Mouse (Mus musculus) right cerebral cortex, postnatal 10 days (tissue): ENCODE measurements around the gene Olfr315.
"Not testable (repeated sequence)": the region's sequence is repeated elsewhere in the genome, so short reads cannot be mapped to it uniquely, and the experiment has no call there.

Source experiments
- DNase-seq, 2 experiments: peaks; one replicate each; pipeline ENCODE4 v3.0.0; 2021; ENCODE audit warnings: low spot score in 2 of 2

Olfr315 gene

DNA sequence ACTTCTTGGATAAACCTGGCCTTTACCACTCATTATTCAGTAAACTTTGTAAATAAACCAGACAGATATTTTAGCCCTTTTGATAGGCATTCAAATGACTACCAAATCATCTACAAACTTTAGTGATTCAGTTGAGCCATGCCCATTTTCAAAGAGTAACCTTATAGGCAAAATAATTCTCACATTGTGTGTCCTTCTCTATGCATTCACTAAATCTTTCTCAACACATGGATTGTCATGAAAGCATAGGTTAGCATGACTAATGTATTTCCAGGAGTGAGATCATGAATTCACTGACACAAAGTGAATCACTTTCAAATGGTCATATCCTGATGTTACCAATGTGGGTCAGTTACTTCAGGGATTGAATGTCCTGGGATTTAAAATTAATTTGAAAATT lies at the start of gene Olfr315:
TSS of gene Olfr315 (plus strand) at position 301 of the 400 bp plus-strand sequence.
- no peak for DNase-seq

DNA sequence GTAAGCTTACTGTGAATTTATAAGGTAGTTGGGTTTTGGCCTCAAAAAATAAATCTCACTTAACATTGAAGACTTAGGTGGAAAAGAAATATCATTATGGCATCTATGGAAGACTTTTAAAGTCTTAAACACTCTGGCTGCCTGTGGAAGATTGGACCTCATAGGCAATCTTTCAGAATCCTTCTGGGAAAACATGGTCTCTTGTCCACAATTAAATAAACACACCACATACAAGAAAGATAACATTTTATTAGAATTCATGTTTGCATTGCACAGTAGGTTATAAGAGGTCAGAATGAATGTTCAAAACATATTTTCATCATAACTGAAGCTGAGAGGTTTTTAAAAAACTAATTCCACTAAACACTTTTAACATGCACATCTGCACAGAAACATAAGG lies 49.1 kb upstream of the Olfr315 start, which contains the start of gene Olfr318:
TSS of gene Olfr318 (minus strand) at position 101 of the 400 bp plus-strand sequence.
- no peak for DNase-seq

DNA sequence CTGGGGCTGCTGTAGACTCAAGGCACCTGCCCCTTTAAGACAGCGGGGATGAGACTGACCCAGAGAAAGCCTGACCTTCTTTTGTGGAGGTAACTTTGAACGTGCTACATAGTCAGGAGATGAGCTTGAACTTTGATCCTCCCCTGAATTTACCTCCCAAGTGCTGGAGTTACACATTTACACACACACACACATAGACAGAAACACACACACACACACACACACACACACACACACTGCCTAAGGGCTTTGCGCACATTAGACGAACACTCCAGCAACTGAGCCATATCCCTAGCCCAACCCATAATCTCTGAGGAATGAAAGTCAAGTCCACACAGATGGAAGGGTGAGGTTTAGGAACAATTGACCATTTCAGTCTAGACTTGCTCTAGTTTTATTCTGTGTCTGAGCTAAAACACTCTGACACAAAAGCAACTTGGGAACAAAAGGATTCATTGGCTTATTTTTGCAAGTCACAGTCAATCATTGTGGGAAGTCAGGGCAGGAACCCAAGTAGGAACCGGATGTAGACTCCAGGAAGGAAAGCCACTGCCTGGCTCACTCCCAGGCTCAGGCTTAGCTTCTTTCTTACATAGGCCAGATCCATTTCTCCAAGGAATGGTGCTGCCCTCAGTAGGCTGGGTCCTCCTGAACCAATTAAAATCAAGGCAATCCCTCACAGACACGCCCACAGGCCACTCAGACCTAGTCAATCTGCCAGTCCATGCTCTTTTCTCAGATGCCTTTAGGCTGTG lies 44.9 kb upstream of the Olfr315 start:
- DNase-seq: not testable (repeated sequence)

DNA sequence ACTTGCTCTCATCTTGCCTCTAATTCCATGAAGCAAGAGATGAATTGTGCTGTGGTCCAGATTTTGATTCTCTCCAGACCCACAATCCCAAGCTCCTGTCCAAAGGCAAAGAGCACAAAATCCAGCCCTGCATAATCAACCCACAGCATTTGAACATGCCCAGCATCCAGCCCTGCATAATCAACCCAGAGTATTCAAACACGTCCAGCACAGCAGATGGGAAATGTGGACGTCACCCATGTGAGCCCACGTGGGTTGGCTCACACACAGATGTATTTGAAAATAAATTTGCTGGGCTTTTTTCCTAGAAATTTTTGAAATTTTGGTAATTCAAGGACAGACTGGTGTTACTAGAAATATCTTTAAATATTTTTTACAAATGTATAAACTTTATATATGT lies 39.6 kb upstream of the Olfr315 start:
- peak; percentile 73 to 85 for DNase-seq

DNA sequence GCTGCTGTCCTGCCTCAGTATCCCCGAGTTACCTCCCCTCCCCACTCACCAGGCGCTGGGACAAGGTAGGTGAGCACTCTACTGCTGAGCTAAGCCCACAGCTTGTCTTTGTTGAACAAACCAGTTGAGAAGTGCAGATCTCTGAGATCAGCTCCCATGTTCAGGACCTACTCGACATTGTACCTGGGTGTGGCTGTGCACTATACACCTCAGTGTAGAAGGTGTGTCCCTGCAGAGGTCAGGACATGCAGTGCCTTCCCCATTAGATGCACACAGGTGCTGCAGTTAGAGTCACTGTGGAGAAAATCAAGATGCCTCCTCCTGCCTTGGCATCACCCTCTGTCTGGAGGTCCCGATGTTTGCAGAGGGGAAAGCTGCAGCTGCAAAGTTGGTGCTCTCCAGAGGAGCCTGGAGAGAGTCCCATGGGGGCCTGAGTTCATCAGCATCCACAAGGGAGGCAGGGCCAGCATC lies 34.2 kb upstream of the Olfr315 start, which contains the start of gene Olfr317:
TSS of gene Olfr317 (minus strand) at position 421 of the 471 bp plus-strand sequence.
- DNase-seq: no peak

DNA sequence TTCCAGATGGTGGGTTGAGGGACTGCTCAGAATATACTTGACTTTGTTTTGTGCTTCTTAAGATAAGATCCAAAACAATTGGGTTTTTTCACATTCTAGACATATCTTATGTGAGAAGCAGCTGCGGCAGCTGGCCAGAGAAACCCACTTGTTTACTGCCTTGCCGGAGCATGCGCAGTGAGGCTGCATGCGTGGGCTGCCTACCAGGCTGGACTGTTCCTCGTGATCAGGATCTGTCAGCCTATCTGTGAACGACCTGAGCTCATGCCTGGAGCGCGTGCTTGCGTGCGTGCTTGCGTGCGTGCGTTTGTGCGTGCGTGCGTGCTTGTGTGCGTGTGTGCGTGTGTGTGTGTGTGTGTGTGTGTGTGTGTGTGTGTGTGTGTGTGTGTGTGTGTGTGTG lies 21.9 kb upstream of the Olfr315 start:
- peak; percentile 48 to 63 for DNase-seq

DNA sequence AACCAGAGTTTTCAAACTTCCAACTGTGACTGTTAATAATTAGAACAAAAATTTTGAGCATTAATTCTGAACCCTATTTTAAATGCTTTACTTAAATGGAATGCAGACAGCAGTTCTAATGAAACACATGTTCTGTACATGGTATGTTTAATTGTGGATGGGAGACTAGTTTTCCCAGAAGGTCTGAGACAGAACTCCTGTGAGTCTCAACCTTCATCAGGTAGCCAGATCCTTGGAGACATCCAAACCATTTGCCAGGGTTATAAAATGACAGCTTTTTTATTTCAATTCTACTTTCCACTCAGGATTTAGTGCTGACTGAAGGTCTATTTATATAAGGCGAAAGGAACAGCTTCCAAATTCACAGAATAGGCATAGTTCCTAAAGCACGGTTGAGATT lies 20.6 kb upstream of the Olfr315 start, which contains the start of gene Olfr316:
TSS of gene Olfr316 (plus strand) at position 301 of the 400 bp plus-strand sequence.
- no peak for DNase-seq

DNA sequence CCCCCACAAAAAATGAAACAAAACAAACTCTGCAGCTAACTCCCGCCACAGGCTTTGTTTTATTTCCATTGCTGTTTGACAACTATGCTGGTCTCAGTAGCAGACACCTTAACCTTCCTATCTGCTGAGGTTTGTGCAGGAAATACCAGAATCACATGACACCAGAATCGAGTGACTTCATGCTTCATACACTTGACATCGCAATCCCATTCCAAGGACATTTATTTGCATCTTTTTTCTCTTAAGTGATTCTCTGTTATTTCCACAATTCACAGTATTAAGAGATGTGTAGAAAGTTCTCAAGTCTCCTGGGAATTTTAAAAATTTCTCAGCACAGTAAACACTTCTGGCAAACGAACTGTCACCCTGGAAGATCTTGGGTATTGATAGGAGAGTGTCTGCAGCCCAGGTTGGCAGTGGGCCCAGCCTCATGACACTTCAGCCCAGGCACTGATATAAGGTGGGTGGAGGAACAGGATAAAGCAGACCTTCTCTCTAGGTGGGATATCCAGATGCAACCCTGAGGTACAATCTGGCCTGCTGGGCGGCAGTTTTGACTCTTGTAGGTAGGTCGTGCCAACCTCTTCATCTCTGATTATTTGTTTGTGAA lies 9.6 kb downstream of the Olfr315 start, which contains the start of gene Olfr314:
TSS of gene Olfr314 (plus strand) at position 473 of the 610 bp plus-strand sequence.
- DNase-seq: no peak

DNA sequence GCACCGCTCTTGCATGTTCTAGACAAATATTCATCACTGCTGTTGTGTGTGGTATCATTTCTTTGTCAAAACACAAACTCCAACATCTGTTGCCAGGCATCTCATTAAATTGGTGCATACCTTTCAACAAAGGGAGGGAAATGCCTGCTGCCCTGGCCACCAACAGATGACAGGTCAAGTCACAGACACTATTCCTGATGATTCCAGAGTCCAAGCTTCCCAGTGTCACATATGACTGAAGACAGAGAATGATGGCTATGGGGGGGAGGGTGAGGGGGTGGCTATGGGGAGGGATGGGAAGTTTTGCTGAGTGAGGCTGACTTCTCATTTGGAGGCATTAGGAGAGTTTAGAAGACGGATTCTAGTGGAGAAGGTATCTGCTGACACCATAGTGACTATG lies 11.2 kb downstream of the Olfr315 start:
- no peak for DNase-seq

DNA sequence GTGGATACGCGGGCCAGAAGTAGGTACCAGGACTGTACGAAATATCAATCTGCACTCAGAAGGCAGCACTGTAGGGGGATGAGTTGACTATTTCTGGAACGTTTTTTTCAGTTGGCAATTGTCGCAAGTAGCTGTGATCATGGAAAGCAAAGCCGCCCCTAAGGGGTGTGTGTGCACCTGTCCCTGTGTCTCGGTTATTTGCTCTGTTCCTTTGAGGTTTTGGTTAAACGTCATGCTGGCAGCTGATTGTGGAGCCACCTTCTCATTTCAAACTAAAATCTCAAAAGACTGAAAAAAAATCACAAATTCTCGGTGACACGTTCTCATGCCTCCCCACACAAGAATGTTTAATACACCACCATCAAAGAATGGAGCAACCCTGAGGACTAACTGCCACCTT lies 14.7 kb downstream of the Olfr315 start:
- no peak for DNase-seq

DNA sequence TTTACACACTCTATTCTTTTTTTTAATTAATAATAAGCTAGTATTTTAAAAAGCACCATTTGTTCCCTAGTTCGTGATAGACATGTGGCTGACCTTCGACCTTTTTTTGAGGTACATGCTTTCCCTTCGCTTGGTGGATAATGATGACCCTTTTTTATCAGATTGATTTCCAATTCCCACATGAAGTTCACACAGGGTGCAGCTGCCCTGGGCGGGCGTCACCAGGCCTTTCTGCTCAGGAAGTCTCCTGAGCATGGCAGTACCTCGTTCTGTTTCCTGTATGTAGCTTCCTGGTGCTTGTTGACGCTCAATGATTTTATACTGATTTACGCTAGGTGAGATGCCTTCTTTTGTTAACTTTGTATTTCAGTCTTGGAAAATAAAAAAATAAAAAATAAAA lies 15.4 kb downstream of the Olfr315 start:
- DNase-seq: no peak

DNA sequence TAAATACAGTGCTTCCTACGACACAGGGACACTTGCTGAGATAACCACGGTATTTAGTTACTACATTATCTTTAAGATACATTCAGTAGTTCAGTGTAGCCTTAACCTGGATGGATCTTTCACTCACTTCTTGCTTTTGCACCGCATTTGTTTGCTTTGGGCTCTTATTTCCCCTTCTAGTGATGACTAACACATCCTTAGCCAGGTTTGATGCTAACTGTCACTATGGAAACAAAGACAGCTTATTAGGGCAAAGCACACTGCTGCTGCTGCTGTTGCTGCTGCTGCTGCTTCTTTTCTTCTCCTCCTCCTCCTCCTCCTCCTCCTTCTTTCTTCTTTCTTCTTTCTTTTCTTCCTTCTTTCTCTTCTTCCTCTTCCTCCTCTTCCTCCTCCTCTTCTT lies 16.5 kb downstream of the Olfr315 start:
- DNase-seq: no peak

DNA sequence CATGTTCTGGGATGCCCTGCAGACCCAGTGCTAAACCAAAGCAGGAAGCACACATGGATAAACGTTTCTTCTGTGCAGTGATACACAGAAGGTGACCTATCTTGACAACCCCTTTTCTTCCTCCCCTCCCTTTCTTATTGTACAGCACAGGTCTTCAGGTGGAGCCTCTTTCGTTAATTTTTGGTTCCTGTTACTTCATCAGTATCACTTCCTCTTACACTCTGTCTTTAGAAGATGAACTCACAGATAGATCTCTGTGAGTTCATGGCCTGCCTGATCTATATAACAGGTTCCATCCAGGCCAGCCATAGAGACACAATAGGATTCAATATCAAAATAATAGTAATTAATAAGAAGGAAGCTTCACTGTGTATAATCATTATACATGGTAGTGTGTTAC lies 17.1 kb downstream of the Olfr315 start:
- DNase-seq: no peak

DNA sequence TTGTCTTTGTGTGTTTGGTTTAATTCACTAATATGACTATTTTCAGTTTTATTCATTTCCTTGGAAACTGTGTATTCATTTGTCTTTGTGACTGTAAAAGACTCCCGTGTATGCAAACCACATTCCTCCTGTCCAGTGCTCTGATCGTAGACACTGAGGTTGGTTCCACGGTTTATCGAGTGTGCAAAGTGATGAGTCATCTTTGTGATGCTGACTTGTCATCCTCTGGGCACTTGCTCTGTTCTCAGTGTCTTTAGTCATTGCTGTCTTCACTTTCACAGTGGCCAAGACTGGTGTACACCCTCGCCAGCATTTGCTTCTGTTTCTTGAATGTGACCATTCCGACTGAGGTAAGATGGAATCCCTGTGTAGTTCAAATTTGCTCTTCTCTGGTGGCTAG lies 17.7 kb downstream of the Olfr315 start:
- DNase-seq: no peak

DNA sequence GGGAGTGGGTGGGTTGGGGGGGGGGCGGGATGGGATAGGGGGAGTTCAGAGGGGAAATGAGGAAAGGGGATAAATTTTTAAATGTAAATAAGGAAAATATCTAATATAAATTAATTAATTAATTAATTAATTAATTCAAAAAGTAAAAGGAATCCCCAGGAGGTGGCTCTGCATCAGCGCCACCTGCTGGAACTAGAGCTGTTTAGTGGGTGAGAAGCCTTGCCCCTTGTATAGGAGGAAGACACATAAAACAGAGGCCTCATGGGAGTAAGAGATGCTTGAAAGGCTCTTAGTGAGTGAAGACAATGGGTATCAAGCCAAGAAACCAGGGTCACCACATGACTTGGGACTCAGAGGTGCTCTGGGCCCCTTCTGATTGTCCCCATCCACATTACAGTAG lies 22.9 kb downstream of the Olfr315 start:
- no peak for DNase-seq

DNA sequence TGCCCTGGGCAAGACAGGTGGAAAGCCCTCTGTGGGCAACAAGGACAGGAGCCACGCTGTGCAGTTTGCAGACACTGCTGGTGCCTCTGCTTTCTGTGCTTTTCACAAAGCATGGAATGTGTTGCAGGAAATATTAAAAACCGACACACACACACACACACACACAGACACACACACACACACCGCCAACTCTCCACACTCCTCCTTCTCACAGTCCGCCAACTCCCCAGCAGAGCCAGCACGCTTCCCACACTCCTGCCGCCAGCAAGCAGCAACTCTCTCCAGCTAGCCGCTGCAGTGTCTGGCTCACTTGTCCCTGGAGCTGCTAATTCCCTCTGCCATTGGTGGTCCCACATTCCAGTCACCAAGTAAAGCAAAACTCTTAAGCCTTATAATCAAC lies 23.9 kb downstream of the Olfr315 start:
- DNase-seq: peak; percentile 76 to 81

DNA sequence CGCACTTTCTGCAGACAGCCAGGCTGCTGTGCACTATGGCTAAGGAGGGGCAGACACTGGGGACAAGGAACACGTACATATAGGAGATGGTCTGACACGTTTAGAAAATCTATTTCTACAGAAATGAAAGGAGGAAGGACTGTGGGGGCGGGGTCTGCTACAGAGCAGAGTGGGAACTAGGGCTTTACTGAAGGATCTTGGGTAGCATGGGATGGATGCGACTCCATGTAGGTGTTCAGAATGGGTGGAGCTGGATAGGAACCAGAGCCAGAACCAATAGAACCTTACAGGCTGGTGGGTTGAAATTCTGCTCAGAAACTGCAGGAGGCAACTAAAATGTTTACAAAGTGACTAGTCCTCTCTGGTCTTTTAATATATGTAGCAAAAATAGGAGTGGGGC lies 26.8 kb downstream of the Olfr315 start:
- no peak for DNase-seq

DNA sequence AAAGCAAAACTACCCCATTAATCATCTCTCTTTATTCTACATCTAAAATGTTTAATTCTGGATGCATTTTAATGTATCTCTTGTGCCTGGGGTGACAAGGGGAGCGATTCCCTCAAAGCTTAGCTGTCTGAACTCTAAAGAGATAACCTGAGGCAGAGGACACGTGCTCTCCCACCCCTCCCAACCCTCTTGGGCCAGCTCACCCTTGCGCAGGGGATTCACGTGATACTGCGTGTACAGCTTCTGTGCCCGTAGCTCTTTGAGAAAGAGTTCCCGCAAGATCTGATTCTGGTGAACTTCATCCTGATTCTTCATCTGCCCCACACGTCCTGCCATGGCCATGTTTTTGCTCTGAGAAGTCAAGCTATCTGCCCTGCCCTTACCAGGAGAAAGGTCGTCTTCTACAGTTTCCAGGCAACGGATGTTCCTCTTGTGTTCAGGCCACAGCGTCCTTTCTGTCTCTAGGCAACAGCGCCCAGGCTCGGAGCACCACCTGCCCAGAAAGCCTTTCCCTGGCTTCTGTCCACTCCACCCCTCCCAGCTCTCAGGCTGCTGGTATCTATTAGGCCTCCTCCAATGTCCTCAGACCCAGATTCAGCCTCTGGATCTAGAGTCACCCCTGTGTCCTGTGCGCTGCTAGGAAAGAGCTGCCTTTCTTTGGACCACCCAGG lies 28.7 kb downstream of the Olfr315 start, which contains the start of gene Fam183b:
TSS of gene Fam183b (minus strand) at position 403 of the 671 bp plus-strand sequence.
- DNase-seq: peak; percentile 58 to 61

DNA sequence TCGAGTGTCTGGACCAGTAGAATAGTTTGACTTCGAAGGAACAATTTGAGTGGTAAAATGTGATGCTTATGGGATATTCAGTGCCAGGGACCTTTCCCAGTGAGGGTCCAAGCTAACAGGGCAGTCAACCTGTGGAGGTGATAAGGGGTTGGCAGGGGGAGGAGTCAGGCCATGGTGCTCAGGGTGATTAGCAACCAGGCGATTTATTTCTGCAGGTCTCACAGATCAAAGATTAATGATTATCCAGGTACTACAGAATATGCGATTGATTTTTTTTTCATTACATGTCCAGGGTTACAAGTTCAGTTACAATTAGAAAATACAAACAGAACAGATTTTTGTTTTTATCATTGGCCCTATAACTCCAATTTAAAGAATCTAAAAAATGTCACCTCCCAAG lies 30.9 kb downstream of the Olfr315 start:
- DNase-seq: no peak

DNA sequence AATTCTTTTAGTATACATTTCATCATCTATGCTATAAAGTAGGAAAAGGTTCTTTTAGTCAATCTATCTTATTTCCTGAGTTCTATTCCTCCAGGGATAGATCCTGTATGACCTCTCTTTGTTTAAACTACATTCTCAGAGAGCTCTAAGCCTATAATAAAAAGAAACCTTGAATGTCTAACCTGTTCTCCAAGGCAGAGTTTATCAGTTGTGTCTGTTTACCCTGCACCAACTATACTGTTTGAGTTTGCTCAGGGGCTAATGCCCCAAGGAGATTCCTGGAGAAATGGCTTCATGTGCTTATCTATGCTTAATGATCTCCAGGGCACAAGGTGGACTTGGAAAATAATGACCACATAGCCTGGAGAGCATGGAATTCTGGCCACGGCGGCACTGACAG lies 31.4 kb downstream of the Olfr315 start:
- no peak for DNase-seq

DNA sequence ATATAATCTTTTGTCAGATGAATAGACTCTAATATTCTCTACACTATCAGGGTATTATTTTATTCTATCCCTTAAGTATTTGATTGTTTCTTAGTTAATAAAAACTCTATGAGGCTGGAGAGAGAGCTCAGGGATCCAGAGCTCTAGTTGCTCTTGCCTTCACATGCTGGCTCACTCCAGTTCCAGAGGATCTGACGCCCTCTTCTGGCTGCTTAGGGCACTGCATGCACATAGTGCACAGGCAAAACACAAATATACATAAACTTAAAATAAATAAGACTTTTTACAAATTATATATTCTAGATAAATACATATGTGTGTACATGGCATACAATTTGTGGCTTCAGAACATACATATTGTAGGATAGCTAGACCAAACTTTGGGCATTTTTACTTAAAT lies 39.0 kb downstream of the Olfr315 start:
- no peak for DNase-seq

DNA sequence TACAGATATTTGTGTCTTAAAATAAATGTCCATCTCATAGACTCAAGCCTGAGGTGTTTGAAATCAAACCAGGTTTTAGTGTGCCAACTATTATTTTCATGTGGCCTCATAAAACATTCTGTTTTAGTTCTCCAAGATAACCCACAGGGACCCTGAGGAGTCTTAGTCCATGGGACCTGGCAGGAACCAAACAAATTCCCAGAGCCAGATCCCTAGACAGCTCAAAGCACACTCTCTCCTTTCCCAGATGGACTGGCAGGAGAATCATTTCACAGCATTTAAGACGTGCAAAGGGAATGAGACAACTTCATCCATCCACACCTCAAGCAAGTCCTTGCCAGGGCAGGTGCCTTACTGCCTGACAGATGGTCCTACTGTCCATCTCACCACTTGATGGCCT lies 41.7 kb downstream of the Olfr315 start, which contains the start of gene Olfr313:
TSS of gene Olfr313 (plus strand) at position 301 of the 400 bp plus-strand sequence.
- not testable (repeated sequence) for DNase-seq
